Mouse (Mus musculus) layer of hippocampus, postnatal 36 days (tissue): ENCODE measurements at regions not wholly inside any gene's neighbourhood (a gene's known extent, or its start where the extent isn't known, plus 50 kb on each side); places are given as distances from the start of the nearest gene placed in this dataset.

ENCODE experiments used
- DNase-seq, 2 experiments: peaks; one replicate each; pipeline ENCODE4 v3.0.0; 2022

DNA sequence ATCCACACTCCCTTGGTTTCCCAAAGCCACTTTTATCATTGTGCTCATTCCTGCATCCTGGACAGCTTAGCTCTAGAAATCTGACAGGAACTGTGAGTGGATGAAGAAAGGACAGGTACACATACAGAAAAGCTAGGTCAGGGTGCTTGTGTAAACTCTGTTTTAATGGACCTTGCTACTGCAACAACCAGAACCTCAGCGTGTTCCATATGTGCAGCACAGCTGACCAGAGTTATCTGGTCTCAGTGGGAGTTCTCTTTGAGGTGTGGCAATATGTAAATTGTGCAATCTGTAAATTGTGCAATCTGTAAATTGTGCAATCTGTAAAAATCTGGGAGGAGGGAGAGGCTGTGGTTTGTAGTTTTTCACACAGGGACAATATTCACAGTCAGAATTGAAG lies 282.4 kb upstream of the Ptprd start:
- DNase-seq, result no peak

DNA sequence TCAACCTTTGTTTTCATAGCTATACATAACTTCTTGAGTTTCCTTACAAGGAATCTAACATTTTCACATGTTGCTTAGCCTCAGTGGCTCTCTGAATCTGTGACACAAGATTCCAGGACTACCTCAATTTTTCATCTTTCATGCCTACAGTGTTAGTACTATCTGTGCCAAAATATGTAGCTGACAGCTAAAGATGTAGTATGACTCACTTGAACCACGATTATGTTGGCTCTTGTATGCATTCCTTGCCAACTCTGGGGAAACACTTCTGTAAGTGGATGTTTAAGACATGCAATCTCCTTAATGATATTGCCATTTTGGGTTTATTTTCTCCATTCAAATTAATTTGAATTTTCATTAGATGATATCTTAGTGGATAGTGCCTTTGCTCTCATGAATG lies 254.8 kb upstream of the Ptprd start:
- no peak for DNase-seq

DNA sequence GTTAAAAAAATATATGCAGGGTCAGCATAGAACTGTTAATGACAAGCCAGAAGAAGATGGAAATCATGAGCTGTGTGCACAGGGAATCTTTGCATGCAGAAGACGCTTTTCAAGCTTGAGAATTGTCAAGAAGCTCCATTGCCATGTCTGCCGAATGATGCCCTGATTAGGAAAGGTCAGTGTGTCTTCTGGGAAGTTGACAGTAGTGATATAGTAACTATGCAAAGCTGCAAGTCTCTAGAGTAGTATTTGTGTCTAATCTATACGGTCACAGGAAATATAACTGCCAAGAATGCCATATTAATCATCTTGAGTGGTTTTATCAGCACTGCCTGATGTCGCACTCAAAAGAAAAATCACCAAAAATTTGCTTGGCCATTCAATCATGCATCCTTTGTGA lies 244.5 kb upstream of the Ptprd start:
- DNase-seq, result no peak

- no peak for DNase-seq
Observed at GRCm38 (mm10) chr4:78417153-78417552, 205.4 kb upstream of the Ptprd start.

DNA sequence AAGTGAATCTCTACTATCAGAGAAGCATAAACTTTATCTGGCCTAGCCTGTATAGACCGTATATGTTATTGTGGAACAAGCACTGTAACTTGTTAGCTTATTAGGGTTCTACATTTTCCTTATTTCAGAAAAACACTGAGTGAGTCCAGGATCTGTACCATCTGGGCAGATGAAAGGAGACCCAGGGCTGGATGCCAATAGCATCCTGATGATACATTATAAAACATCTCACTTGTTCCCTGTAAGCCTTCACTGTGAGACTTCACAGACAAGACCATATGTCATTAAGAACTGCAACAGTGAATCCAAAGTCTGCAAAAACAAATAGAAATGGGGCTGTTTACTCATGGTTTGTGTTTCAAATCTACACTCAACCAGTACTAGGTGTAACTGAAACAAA lies 177.6 kb upstream of the Ptprd start:
- DNase-seq, result peak; percentile 6 to 10

DNA sequence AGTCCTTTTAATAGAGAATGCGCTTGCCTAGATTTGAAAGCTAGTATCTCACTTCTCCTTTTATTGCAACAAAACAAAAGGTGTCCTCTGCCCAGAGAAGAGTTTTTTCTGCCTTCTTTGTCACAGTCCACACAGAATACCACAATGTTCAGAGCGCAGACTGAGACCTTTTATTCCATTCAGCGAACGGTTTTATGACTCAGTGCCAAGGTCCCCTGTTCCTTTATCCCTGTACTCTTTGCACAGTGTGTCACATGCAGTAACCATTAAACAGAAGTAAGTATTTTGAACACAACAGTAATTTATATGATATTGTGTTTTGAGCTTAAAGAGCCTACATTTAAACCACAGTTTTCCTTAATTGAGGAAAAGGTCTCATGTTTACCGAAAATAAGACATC lies 143.4 kb upstream of the Ptprd start:
- DNase-seq, result no peak

DNA sequence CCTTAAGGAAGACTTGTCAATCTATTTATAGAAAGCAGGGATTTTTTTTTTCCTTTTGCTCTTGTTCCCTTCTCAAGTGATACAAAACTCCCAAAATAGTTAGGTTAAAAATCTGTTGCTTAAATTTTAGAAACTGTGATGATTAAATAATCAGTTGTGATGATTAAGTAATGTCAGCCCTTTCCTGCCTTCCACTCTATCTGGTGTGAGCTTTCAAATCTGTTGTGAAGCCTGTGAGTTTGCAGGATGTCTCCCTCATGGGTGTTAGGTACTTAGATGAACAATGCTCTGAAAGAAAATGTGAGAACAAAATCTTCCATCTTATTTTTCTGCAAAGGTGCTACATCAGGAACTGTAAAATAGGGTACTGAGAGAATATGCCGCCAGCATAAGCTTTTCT lies 124.0 kb upstream of the Ptprd start:
- DNase-seq, result no peak

- DNase-seq, result no peak
Observed at GRCm38 (mm10) chr4:78288506-78288905, 76.7 kb upstream of the Ptprd start.
